Mouse (Mus musculus) liver, embryonic 14.5 days (tissue): ENCODE data around the gene Fnbp1. TPM values are rescaled to one million over a fixed set of nuclear protein-coding genes. Genes with fewer than 3 reads are reported as not detected.

Experiments used
- ATAC-seq: fragments of 200-750 bp; cut with Nextera tagmentation; 2 replicates; pipeline ENCODE4 v1.8.0; 2017; ENCODE audit warnings: moderate number of reproducible peaks, mild to moderate bottlenecking, moderate library complexity; ENCODE audit not compliant: insufficient read depth
- DNase-seq, 3 experiments: peaks; one replicate each; pipeline ENCODE4 v3.0.0-alpha.2; 2012 to 2013; ENCODE audit warnings: low read depth in 3 of 3, low spot score in 3 of 3
- H3K27ac ChIP-seq: fragments of 300-500 bp; sonication (generic); 2 replicates; pipeline ENCODE4 v1.5.1; 2014; ENCODE audit warnings: moderate library complexity, mild to moderate bottlenecking, control low read depth, inconsistent platforms
- H3K27me3 ChIP-seq: fragments of 300-500 bp; sonication (generic); 2 replicates; pipeline ENCODE4 v1.6.1; 2014; ENCODE audit warnings: mild to moderate bottlenecking, low read length, moderate library complexity; ENCODE audit not compliant: control insufficient read depth, insufficient read depth
- H3K36me3 ChIP-seq: fragments of 300-500 bp; sonication (generic); replicated peaks from 2 replicates; pipeline ENCODE4 v1.6.1; 2014; ENCODE audit warnings: low read depth; ENCODE audit not compliant: control insufficient read depth, insufficient read depth
- H3K4me1 ChIP-seq, 2 experiments: fragments of 200-500 bp in 1 of 2; fragments of 300-500 bp in 1 of 2; sonication (generic) in 1 of 2; replicated peaks; 2 replicates each; pipeline ENCODE4 v1.6.1; 2012 to 2014; ENCODE audit warnings: antibody characterized with exemption in 1 of 2, inconsistent platforms in 1 of 2, low read length in 1 of 2; ENCODE audit not compliant: control insufficient read depth in 2 of 2, insufficient read depth in 2 of 2
- H3K4me2 ChIP-seq: fragments of 300-500 bp; sonication (generic); 2 replicates; pipeline ENCODE4 v1.6.1; 2014; ENCODE audit warnings: low read depth, mild to moderate bottlenecking, control low read depth, moderate library complexity
- H3K4me3 ChIP-seq, 2 experiments: fragments of 200-500 bp in 1 of 2; fragments of 300-500 bp in 1 of 2; sonication (generic) in 1 of 2; 2 replicates each; pipeline ENCODE4 v1.5.1; 2012 to 2014; ENCODE audit warnings: low read depth in 2 of 2, low read length in 2 of 2, mild to moderate bottlenecking in 2 of 2, control low read depth in 1 of 2, inconsistent platforms in 1 of 2, moderate library complexity in 1 of 2; ENCODE audit not compliant: insufficient read depth in 1 of 2
- H3K9ac ChIP-seq: fragments of 300-500 bp; sonication (generic); replicated peaks from 2 replicates; pipeline ENCODE4 v1.6.1; 2014; ENCODE audit warnings: mild to moderate bottlenecking, control low read depth, moderate library complexity
- H3K9me3 ChIP-seq: fragments of 300-500 bp; sonication (generic); 2 replicates; pipeline ENCODE4 v1.6.1; 2016; ENCODE audit warnings: low read length, mixed read lengths; ENCODE audit not compliant: control insufficient read depth
- CTCF ChIP-seq: IDR thresholded peaks from 2 replicates; pipeline ENCODE4 v1.5.1; 2016; ENCODE audit warnings: antibody characterized with exemption, low read depth, control low read depth
- EP300 ChIP-seq: IDR thresholded peaks from 2 replicates; pipeline ENCODE4 v1.6.1; 2016; ENCODE audit warnings: antibody characterized with exemption, low read depth
- WGBS: fragments of 180-500 bp; shearing (Covaris S2); extraction: QIAGEN DNeasy Blood & Tissue Kit; methylation state at CpG from one replicate; pipeline ENCODE4 v1.1.7; 2014; ENCODE audit not compliant: insufficient replicate concordance; 5-methylcytosine and 5-hydroxymethylcytosine counted together
- polyA plus RNA-seq, 2 experiments: library from polyadenylated mRNA; depleted of rRNA in 1 of 2; stranded (reverse) in 1 of 2; unstranded in 1 of 2; fragments of >200 nt; fragmentation: Nextera tagmentation in 1 of 2; extraction: Ambion mirVana in 1 of 2; gene quantifications; 2 replicates each; pipeline versions ENCODE4 v1.2.1 to v1.2.3; 2012 to 2014

The Fnbp1 gene
- polyA plus RNA-seq, 2 experiments: 3.9 to 6.4 TPM

DNA sequence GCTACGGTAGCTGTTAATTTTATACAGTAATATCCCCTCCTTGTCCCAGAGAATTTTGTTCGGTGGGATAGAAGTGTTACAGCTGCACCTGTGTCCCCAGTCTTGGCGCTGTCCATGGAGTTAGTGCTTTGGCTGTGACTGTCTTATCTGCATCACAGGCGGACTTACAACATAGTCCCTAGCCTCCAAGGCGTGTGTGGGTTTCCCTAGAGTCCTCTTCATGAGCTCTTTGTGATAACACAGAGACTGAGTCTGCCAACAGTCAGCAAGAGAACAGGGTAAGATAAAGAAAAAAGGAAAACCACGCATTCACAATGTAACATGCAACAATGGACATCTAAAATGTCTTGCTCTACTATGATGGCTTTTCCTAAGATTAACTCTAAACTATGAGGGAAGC lies 93.8 kb downstream of the Fnbp1 start:
- ATAC-seq (no peak), DNase-seq (no peak)
- no peaks in the 10 kb centered on the region for H3K36me3 ChIP-seq
- WGBS: 21% methylated on average over 6 of the region's 6 CpGs
- H3K4me3 ChIP-seq: no peak overlapping the region
- no peak overlapping the region for H3K4me2 ChIP-seq
- H3K27ac ChIP-seq: no peak overlapping the region
- H3K4me1 ChIP-seq: peaks cover 0 to 2% of the 10 kb centered on the region in 2 experiments; a peak in 1 of 4 replicates
- no peaks in the 10 kb centered on the region for H3K27me3 ChIP-seq
- H3K9me3 ChIP-seq: no peaks in the 10 kb centered on the region
- no peak overlapping the region for H3K9ac ChIP-seq
- no peak for TF ChIP-seq CTCF
- TF ChIP-seq EP300: 0 out of 2 replicates have a peak, but pooled peaks have one; percentile 24

DNA sequence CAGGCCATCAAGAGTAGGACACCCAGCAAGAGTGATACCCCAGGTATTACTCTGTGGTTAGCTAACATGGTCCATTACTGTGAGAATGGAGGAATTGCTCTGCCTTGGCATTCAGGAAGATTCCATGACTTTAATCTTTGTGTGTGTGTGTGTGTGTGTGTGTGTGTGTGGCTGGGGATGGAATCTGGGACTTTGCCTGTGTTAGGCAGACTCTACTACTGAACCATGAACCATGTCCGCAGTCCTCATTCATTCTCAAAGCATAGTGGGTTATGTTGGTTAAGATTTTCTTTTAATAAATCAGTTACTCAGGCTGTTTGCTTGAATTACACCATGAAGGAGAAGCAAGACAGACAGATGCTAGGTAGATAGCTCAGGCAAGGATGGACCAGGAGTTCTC lies 98.0 kb downstream of the Fnbp1 start:
- H3K4me2 ChIP-seq: no peak overlapping the region
- TF ChIP-seq CTCF (no peak), EP300 (no peak)
- no peaks in the 10 kb centered on the region for H3K4me1 ChIP-seq
- no peak for ATAC-seq
- DNase-seq: no peak
- no peak overlapping the region for H3K4me3 ChIP-seq
- H3K9me3 ChIP-seq: no peaks in the 10 kb centered on the region
- 89% methylated on average over 1 of the region's 1 CpGs for WGBS
- no peak overlapping the region for H3K27ac ChIP-seq
- H3K9ac ChIP-seq: no peak overlapping the region
- no peaks in the 10 kb centered on the region for H3K36me3 ChIP-seq
- H3K27me3 ChIP-seq: no peaks in the 10 kb centered on the region

DNA sequence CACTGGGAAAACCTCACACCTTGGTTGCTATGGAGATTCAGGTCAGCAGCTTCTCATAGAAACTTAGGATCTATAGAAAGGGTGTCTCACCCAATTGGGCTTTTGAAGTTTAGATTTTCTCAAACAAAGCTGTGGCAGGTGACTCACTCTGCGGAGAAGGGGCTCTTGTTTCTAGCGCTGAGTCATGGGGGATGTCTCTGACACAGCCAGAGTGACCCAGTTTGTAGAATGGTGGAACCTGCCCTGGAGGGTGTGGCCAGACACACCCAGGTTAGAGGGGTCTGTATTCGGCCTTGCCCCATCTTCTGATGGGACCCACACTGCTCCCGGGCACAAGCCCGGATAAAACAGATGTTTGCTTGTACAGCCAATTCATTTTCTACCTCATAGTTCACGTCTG lies 98.9 kb downstream of the Fnbp1 start:
- WGBS: 68% methylated on average over 6 of the region's 6 CpGs
- Histone ChIP-seq H3K9me3 (no peaks in the 10 kb centered on the region), H3K4me1 (no peaks in the 10 kb centered on the region), H3K27me3 (no peaks in the 10 kb centered on the region), H3K27ac (no peak overlapping the region), H3K4me3 (no peak overlapping the region), H3K4me2 (no peak overlapping the region), H3K36me3 (no peaks in the 10 kb centered on the region), H3K9ac (no peak overlapping the region)
- DNase-seq: no peak
- TF ChIP-seq CTCF: no peak
- TF ChIP-seq EP300: no peak
- no peak for ATAC-seq

DNA sequence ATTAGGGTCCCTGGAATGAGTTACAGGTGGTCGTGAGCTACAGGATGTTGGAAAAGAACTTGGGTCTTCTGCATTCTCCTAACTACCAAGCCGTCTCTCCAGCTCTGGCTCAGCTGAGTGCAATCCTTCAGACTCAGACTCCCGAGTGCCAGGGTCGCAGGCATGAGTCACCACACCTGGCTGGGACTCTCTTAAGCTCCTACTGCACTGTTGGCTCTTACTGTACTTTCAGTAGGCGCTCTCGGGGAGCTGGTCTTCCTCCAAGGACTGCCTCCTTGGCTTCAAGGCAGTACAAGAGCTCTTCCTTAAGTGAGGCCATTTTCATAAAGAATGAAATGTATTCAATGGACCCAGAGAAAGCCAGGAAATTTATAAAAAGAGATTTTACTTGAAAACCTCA lies 100.4 kb downstream of the Fnbp1 start:
- Histone ChIP-seq H3K27me3 (no peaks in the 10 kb centered on the region), H3K4me2 (no peak overlapping the region), H3K36me3 (no peaks in the 10 kb centered on the region; the same call in 1 of the 2 replicates), H3K27ac (no peak overlapping the region), H3K4me3 (no peak overlapping the region), H3K9ac (no peak overlapping the region), H3K9me3 (no peaks in the 10 kb centered on the region), H3K4me1 (no peaks in the 10 kb centered on the region)
- no peak for DNase-seq
- no peak for TF ChIP-seq CTCF
- no peak for TF ChIP-seq EP300
- ATAC-seq: no peak
- WGBS: 72% methylated on average over 6 of the region's 6 CpGs

- no peak for ATAC-seq
- whole genome bisulfite sequencing: 70% methylated on average over 3 of the region's 3 CpGs
- TF ChIP-seq CTCF (no peak), EP300 (no peak)
- no peak overlapping the region for H3K4me3 ChIP-seq
- no peaks in the 10 kb centered on the region for H3K27me3 ChIP-seq
- no peak for DNase-seq
- H3K4me2 ChIP-seq: no peak overlapping the region
- no peak overlapping the region for H3K9ac ChIP-seq
- H3K27ac ChIP-seq: no peak overlapping the region
- H3K4me1 ChIP-seq: no peaks in the 10 kb centered on the region
- H3K36me3 ChIP-seq: no peaks in the 10 kb centered on the region; the same call in 1 of the 2 replicates
- no peaks in the 10 kb centered on the region for H3K9me3 ChIP-seq
These were observed 101.3 kb downstream of the Fnbp1 start for GRCm38 (mm10) chr2:31040487-31040886.
